Mouse (Mus musculus): ENCODE data around the gene Acsbg1.

GRCm38 (mm10) chr9:54627240-54627639 lies 34.4 kb downstream of the Acsbg1 start:
- TF ChIP-seq CTCF (IDR thresholded peaks at IDR 0.05; ENCODE audit: control insufficient read depth, insufficient read depth, insufficient replicate concordance, low read depth, low read length) (no peak), POLR2A (IDR thresholded peaks at IDR 0.05; ENCODE audit: control insufficient read depth, low read depth, low read length) (no peak)
